Mouse (Mus musculus) cerebellum, postnatal 25 days (tissue): ENCODE results near the gene Ppp1cc.
A peak's percentile ranks its signal among the peaks of the same experiment; 100 is the strongest.
"Not testable (repeated sequence)": the region's sequence is repeated elsewhere in the genome, so short reads cannot be mapped to it uniquely, and the experiment has no call there.

Experiments used
- DNase-seq, 2 experiments: peaks; one replicate each; pipeline ENCODE4 v3.0.0; 2021; ENCODE audit warnings: mixed read lengths in 2 of 2

Gene Ppp1cc

DNA sequence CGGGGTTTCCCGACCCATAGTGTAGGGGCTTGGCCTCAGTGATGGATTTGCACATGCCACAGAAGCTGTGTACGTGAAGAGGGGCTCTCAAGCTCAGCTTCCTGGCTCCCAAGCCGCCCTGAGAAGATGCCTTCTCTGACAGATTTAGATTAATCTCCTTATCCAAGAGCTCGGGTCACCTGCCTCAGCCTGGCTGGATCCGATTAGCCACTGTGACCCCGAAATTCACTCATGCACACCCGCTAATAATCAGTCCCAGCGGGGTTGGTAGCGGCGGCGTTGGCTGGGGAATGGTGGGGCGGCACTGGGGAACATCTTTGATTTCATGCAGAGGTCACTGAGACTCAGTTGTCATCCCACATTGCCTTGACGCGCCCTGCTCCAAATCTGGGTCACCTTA lies 19.2 kb upstream of the Ppp1cc start:
- no peak for DNase-seq

DNA sequence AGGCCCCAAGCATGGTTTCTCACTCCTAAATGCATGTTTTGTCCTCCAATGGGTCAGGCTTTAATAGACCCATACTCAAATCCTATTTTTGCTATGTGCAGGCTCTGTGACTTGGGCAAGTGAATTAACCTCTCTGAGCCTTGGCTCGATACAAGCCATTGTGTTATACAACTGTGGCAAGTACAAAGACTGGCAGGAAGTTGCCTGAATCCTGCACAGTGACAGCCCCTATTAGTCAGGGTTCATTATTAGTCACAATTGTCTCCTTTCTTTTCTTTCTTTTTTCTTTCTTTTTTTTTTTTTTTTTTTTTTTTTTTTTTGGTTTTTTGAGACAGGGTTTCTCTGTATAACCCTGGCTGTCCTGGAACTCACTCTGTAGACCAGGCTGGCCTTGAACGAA lies 18.3 kb upstream of the Ppp1cc start:
- not testable (repeated sequence) for DNase-seq

DNA sequence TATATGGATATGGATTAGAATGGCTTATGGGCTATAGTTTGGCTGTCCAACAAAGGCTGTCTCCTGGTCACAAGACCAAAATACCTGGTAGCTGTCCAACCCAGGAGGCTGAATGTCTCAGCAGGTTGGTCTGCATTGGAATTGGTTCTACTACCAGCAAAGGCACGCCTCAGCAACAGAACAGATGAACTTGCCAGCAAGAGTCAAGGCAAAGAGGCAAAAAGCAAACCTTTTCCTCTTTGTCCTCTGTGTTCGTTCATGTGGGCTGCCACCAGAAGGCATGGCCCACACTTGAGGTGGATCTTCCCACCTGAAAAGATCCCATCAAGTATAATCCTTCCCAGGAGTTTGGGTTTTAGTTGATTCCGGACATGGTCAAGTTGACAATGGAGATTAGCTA lies 17.4 kb upstream of the Ppp1cc start, which contains the start of gene Ccdc63:
Gene Ccdc63, minus strand, starts transcription at position 101 of the 400 bp plus-strand sequence.
- no peak for DNase-seq

- peak; percentile 55 to 76 for DNase-seq
Measured at GRCm38 (mm10) chr5:122142230-122142992, 15.7 kb upstream of the Ppp1cc start.

DNA sequence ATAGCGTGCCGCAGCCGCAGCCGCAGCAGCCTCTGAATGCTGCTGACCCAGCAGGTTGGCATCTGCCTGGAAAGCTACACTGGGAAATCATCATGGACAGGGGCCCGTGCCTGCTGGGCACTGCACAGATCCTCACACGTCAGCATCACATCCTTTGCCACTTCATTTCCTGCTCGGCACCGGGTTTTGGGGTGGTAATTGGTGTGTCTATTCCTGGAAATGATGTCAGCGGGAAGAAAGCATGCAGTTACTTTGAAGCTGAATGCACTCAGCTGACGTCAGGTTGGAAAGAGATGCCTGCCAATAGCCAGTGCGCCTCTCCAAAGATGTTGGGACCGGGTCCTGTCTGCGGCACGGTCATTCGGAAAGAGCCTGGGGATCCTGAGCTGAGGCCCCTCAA lies 14.5 kb upstream of the Ppp1cc start:
- DNase-seq = peak; percentile 64 to 70

DNA sequence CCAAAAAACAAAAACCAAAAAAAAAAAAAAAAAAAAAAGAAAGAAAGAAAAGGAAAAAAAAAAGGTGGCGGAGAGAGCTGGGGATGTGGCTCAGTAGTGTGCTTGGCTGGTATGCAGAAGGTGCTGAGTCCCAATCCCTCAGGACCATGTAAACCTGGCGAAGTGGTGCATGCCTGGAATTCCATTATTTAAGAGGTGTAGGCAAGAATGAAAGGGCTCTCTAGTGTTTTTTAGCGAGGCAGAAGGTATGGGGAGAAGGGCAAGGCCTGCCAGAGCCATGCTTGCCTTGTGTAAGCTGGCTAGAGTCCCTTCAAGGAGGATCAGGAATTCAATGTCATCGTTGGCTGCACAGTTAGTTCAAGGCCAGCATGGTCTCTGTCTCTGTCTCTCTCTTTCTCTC lies 13.3 kb upstream of the Ppp1cc start:
- DNase-seq = no peak

DNA sequence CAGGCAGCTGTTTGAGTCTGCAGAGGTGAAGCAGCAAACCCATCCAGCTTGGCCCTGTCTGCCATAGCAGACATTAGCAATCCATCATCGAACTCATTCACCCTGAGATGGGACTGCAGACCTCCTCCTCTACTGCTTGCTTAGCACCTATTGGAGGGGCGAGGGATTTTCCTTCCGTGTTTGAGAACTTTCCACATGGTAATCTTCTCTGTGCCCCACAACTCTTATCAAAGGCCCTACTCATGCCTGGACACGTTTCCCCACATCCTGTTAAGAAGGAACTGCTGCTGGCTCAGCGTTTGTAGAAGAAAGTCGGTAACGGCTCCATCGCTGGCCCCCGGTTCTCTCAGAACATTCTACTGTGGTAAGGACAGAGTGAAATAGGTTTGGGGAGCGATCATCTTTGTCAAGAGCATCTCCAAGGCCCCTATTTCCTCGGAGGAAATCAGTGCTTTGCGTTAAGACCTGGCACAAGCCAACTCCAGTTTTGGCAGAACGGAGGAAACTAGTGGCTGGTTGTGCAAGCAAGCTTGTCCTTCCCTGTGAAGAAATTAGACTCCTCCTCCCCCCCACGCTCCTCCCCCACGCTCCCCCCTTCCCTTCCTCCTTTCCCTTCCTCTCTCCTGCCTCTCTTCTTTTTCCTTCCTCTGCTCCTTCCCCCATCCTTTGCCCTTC lies 12.6 kb upstream of the Ppp1cc start:
- DNase-seq = peak in 1 of 2 experiments; percentile 20

DNA sequence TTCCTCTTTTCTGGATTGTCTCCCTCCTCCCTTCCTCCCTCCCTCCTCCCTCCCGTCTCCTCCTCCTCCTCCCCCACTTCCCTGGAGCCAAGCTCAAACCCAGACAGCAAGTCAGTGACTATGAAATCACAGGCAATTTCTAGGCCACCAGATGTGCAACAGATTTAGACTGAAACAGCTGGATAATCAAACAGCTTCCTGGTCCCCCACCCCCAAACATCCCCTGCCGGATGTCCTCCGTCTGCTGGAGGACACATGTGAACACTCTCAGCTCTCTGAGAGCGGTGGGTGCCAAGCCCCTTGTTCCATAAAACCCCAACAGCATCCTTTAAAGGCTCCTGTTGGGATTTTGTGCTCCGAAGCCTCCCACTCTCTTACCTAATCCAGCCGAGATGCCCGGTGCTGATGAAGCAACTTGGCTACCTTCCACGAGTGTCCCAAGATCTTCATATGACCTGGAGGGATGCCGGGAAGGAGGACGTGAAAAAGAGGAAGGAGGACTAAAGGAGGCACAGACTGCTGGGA lies 12.0 kb upstream of the Ppp1cc start:
- no peak for DNase-seq

- DNase-seq = no peak
Measured at GRCm38 (mm10) chr5:122146609-122147008, 11.5 kb upstream of the Ppp1cc start.

DNA sequence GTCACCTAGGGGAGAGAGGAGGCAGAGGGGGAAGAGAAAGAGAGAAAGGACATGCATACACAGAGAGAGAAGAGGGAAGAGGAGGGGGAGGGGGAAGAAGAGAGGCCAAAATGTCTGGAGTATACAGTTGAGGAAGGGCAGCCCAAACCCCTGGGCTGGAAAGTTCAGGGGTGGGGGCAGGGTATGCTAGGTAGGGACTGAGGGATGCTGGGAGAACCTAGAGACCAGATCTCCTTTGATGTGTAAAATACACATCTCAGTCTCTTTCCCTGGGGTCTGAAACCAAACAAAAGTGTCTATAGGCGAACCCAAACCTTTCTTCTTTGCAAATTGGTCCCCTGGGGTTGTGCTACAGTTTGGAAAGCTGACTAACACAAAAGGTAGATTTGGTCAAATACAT lies 10.0 kb upstream of the Ppp1cc start:
- DNase-seq = no peak

DNA sequence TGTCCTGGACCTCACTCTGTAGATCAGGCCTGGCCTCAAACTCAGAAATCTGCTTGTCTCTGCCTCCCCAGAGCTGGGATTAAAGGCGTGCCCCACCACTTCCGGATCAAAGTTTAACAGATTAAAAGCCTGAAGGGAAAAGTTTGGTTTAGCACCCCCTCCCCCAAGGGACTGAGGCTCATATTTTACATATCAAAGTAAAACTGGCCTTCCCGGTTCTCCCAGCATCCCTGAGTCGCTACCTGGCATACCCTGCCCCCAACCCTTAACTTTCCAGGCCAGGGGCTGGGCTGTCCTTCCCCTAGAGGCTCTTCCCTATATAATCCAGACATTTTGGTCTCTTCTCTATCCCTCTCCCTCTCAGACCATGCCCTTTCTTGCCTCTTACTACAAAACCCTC lies 8.8 kb upstream of the Ppp1cc start:
- DNase-seq = no peak

GRCm38 (mm10) chr5:122152508-122152907 lies 5.6 kb upstream of the Ppp1cc start:
- DNase-seq = not testable (repeated sequence)

DNA sequence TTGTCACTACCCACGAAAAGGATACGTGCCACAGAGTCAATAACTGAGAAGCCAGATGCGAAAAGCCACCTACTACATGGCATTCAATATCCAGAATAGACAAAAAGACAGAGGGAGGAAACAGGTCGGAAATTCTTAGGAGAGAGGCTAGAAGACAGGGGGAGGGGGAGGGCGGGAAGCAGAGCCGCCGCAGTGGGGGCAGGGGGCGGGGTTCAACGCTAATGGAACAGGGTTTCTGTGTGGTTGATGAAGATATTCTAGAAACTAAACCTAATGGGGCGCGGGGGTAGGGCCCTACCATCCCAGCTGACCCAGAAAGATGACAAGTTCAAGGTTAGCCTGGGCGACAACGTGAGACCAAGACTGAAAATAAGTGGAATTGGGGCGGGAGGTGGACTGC lies 4.1 kb upstream of the Ppp1cc start:
- peak in 1 of 2 experiments; percentile 6 for DNase-seq

GRCm38 (mm10) chr5:122154782-122155181 lies 3.3 kb upstream of the Ppp1cc start:
- no peak for DNase-seq

- no peak for DNase-seq
Measured at GRCm38 (mm10) chr5:122155613-122156012, 2.5 kb upstream of the Ppp1cc start.

- DNase-seq = peak in 1 of 2 experiments; percentile 8
Measured at GRCm38 (mm10) chr5:122156486-122156885, 1.6 kb upstream of the Ppp1cc start.

- peak; percentile 58 to 61 for DNase-seq
Measured at GRCm38 (mm10) chr5:122158557-122159515, 758 bp downstream of the Ppp1cc start.

DNA sequence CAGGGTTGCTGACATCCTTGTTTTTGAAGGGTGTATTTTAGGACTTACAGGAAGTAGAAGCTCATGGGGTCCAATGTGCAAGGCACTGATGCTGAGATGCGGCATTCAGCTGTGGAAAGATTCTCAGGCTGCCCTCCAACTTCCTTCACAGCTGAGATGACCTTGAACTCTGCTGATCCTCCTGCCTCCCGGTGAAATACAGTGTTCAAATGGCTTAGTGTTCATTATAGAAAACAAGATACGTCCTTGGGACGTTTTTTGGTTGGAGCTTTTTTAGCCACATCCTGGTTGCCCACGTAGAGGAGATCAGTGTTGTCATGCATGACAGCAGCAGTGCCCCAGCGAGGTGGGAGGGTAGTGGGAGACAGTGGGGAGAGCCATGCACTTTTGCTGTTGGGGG lies 5.1 kb downstream of the Ppp1cc start:
- no peak for DNase-seq

DNA sequence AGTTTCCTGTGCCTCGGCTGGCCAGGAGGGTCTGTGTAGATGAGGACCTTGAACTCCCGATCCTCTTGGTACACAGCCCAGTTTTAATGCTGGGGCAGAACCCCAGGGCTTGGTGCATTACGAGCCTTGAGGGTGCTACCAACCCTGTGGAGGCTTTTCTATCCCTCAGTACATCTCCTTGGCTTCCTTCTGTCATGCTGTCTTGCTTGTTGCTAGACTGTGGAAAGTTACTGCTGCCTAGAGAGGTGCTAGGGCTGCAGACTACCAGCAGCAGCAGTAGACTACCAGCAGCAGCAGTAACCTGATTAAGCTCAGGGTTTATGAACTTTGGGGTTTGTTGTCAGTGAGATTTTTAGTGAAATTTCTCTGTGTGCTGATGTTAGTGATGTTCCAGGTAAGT lies 5.9 kb downstream of the Ppp1cc start:
- no peak for DNase-seq

DNA sequence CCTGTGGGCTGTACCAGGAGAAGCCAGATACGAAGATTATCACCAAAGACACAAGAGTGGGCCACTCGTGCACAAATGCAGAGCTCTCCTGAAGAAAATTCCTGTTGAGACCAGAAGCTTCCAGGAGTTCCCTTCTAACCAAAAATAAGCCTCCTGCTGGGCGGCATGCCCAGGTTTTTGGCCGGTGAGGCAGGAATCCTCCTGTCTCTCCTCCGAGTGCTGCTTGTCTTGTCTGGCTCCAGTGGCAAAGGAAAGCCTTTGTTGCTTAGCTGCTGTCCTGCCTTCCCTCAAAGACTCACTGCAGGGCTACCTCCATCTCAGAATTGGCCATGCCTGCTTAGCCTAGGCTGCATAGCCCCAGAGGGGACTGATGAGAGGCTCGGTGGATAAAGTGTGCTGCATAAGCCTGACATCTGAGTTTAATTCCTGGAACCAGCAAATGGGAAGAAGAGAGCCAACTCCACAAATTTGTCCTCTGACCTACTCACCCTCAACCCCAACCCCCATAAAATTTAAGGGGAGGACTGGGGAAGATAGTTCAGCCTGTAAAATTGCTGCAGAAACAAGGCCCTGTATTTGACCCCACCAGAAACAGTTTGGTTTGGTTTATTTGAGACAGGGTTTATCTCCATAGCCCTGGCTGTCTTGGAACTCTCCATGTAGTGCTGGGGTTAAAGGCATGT lies 7.3 kb downstream of the Ppp1cc start:
- peak; percentile 77 to 81 for DNase-seq

DNA sequence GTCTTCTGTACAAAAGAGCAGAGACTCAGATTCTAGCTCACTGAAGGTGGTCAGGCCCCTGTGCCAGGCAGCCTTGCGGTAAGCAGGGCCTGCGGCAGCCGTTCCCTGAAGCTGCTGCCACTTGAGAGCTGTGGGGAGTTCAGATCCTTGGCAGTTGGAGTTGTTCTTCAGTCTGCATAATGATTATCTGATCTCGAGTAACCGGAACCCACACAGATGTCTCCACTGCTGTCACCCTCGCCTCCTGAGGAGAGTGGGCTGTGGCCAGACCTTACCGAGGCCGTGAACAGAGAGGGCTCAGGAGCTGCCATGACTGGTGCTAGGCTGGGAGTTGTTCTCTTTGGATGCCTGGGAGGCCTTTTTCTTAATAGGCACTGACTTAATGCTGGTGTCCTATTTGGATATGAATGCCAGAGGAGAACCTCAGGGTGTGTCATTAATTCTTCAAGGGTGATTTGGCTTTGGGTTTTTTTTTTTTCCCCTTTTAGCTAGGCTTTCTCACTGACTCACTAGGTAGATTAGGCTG lies 8.6 kb downstream of the Ppp1cc start:
- peak; percentile 51 to 52 for DNase-seq
